Mouse (Mus musculus): ENCODE measurements around the gene Cxcr2.

Cxcr2 gene

GRCm38 (mm10) chr1:74153461-74154184, at the start of gene Cxcr2:
Cxcr2 (plus strand) TSS chr1:74153989.
- DNase-seq, result no peak

DNA sequence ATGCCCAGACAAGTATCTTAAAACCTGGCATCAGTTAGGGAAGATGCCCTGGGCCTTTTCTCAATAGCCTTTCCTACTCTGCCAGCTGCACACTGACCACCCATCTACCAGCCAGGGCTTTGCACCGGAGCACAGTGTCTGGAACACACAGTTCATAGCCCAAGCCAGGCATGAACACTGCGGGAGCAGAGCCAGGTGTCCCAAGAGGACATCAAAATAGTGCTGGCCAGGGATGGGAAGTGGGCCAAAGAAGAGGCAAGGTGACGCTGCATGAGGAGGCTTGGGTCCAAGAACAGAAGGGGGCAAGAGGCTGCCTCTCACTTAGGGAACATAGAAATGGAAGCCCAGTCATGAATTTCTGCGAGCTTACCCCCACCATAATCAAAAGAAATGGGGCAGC, 48.1 kb upstream of the Cxcr2 start:
- no peak for DNase-seq

- DNase-seq, result no peak
These were observed 47.6 kb upstream of the Cxcr2 start for GRCm38 (mm10) chr1:74106214-74106613.

DNA sequence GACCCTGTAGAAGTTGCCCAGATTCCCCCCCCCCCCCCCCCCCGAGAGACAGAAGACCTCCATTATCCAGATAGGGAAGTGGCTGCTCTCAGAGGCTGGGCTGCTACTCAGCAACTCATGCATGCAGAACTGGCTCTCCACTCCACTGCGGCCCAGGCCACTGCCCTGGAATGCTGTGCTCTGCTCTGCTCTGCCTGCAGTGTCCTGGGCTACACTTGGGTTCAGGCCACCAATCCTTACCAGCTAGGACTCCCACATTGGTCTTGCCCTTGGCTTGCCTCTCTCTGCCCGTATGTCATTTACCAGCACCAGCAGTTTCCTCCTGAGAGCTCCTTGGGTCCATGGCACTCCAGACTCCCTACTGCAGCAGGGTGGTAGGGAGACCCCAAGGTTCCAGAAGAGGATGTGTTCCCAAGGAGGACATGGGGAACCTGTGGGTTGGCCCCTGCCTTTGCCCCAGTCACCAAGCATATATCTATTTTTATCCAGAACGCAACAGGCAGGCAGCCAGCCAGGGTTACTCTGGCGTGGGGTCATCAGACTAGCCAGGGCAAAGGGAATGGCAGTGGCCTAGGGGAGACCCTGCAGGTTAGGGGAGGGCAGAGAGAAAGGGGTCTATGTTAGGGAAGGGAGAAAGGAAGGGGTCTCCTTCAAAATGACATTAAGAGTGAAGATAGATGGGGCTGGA, 45.7 kb upstream of the Cxcr2 start:
- no peak for DNase-seq

DNA sequence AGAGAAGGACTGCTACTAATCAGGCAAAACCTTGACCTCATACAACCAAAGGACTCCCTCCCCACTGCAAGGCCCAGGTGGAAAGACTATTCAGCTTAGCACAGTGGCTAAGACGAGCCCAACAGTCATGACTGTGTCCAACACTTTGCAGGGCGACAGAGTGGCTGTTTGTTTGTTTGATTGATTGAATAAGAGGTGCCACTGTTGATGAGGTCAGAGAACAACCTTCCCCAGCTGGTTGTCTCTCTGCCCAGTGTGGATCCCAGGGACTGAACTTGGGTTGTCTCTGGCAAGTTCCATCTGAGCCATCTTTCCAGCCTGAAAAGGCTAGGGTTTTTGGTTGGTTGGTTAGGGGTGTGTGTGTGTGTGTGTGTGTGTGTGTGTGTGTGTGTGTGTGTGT, 44.1 kb upstream of the Cxcr2 start:
- DNase-seq, result no peak

DNA sequence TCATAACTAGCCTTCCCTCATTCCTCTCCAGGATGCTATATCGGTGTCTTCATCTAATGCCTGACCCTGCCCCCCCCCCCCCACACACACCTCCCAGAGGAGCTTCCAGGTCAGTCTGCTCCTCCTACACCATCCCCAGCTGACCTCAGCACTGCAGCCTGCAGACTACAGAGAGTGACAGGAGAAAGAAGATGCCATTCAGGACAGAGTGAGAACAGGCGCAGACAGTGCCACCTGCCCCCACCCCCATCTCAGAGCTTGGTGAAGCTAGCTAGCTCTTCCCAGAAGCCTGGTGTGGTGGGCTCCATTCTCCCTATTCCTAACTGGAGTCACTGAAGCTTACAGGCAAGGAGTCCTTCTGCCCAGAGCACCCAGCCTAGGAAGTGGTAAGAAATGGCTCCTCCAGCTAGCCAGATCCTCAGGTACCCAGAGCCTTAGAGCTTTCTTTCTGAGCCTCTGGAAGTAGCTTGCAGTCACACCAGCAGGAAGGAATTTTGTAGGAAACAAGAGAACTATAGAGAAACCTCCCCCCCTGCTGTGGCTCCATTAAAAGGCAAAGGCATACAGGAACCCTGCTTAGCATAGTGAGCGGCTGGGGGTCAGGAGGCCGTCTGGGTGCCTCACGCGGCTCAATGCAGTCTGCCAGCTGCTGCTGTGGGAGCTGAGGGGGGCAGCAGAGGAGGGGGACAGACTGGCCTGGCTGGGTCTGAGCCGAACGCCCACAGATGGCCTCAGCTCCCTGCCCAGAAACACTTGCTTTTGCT, 42.7 kb upstream of the Cxcr2 start:
- DNase-seq, result no peak

- DNase-seq, result no peak
These were observed 42.1 kb upstream of the Cxcr2 start for GRCm38 (mm10) chr1:74111696-74112030.

DNA sequence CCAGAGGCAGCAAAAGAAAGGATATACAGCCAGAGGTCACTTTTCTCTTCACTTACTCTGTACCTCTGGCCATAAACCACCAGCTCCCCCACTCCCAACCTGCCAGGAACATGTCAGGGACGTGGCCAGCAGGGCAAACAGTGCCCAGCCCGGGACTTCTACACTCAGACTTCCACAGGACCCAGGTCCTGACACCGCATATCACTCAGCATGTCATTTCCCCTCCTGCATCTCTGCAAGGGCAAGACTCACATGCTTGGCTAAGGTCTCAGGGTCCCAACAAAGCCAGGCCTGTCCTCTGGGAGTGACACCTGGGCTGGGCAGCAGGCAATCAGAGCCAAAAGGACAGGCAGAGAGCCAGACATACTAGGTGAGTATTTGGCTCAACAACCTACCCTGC, 40.7 kb upstream of the Cxcr2 start:
- DNase-seq, result no peak

GRCm38 (mm10) chr1:74117876-74118275, 35.9 kb upstream of the Cxcr2 start:
- no peak for DNase-seq

- DNase-seq, result no peak
These were observed 34.7 kb upstream of the Cxcr2 start for GRCm38 (mm10) chr1:74119115-74119514.

- no peak for DNase-seq
These were observed 32.7 kb upstream of the Cxcr2 start for GRCm38 (mm10) chr1:74121138-74121537.

DNA sequence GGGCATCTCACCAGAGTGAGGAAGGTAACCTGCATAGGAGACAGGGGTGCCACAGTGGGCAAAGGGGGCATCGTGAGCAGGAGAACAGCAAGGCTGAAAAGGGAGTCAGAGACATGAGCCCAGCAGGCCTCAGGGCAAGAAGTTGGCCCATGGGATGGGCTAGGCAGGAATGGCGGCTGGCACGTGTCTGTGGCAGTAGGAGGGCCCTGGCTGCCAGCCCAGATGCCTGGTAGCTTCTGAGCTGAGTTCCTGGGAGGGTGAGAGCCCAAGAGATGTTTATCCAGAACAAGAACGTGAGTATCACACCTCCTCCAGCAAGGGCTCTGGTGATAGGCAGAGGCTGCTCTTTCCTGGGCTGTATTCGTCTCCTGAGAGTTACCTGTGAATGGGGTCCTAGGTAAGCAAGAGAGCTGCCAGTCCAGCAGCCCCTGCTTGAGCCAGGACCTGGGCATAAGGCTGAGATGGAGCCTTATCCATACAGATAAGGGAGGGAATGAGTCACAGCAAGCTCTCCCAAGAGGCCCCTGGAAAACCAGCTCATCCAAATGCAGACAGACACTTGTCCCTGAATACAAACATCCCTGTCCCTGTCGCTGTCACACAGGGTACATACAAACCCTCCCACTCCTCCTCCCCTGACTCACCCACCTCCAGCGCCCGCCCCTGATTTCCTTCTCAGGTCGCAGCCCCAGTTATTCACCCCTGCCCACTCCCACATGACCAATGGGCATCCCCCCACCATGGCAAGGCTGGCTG, 31.8 kb upstream of the Cxcr2 start:
- no peak for DNase-seq

GRCm38 (mm10) chr1:74123215-74123614, 30.6 kb upstream of the Cxcr2 start:
- DNase-seq, result no peak

- no peak for DNase-seq
These were observed 29.5 kb upstream of the Cxcr2 start, which contains the start of gene Tns1 for GRCm38 (mm10) chr1:74124021-74124981. Tns1 (minus strand) TSS chr1:74124449.

DNA sequence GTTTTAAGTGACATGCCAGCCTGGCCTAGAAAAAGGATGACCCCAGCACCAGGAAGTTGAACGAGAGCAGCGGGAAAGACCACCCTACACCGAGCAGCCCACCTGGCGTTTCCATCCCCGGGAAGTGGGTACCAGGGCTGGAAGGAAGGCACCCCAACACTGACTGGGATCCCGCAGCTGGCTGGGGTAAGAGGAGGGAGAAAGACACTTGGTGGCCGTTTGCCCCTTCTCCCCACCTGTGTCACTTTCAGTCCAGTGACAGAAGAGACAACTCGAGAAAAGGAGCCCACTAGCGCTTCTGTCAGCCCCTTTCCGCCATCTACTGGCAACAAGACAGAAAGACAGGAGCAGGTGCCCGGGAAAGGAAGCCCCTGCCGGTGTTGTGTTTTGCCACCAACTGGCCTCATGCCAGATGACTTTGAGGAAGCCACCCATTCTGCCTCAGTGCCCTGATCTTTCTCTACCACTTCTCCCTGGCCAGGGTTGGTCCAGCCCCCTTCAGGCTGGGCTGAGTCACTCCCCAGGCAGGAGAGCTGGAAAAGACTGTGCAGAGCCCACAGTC, 28.7 kb upstream of the Cxcr2 start, which contains the start of gene Rufy4:
TSS of gene Rufy4 (plus strand) at position 551 of the 562 bp plus-strand sequence.
- peak; percentile 30 for DNase-seq

- no peak for DNase-seq
These were observed 22.7 kb upstream of the Cxcr2 start for GRCm38 (mm10) chr1:74130883-74131659.

DNA sequence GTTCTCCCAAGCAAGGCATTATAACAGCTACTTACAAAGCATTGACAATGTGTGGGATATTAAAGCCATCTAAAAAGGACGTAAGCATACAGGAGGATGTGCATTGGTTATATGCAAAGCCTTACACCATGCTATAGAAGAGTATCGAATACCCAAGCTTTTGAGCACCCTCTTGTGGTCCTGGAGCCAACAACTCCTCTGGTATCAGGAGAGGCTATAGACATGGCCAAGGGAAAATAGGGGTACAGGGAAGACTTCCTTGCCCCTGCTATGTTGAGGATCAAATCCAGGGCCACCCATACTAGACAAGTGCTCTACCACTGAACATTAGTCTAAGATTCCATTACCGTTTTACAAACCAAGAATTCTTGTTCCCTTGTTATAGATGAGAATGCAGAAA, 21.8 kb upstream of the Cxcr2 start:
- DNase-seq, result no peak

DNA sequence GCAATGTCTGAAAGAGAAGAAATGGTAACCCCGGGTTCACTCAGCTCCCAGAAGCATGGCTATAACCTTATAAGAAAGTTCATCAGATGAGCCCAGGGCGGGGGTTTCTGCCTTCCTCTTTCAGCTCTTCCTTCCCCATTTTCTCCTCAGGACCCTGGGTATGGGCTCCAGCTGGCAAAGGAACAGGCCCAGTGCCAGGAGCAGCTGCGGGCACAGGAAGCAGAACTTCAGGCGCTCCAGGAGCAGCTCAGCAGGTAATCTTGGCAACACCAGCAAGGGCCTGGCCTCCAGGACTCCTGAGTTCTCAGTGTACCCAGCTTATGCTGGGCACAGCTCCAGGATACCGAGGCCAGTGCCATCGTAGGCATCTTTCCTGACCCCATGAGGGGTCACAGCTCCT, 19.8 kb upstream of the Cxcr2 start:
- DNase-seq, result peak; percentile 7

GRCm38 (mm10) chr1:74135326-74135950, 18.4 kb upstream of the Cxcr2 start:
- no peak for DNase-seq

DNA sequence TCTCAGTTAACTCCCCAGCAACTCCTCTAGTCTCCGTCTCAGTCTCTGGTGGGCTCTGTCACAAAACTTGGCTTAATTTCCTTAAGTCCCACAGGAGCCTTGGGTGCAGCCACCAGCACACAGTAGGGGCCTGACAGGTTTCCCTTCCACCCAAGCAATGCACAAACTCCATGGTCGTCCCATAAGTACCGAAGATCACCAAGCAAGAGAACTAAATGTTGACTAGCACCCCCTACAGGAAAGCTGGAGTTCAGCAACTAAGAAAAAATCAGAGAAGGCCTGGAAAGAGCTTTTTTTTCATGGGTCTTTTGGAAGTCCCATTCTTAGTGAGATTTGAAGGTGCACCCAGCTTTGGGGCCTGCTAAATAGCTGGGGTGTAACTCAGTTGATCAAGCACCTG, 14.4 kb upstream of the Cxcr2 start:
- DNase-seq, result no peak
